Mouse (Mus musculus): ENCODE measurements around the gene Cryzl2. TPM values are rescaled to one million over a fixed set of nuclear protein-coding genes. Genes with fewer than 3 reads are reported as not detected.
A peak's percentile ranks its signal among the peaks of the same experiment; 100 is the strongest.

Cryzl2 gene
- polyA plus RNA-seq, 1 experiment = 442 TPM

- Histone ChIP-seq H3K27ac (ENCODE audit: insufficient read depth, low read depth, low read length) (no peak overlapping the region; the same call in 1 of the 2 replicates), H3K4me3 (ENCODE audit: insufficient read depth, low read depth, low read length) (no peak overlapping the region), H3K4me1 (ENCODE audit: control insufficient read depth, insufficient read depth, low read length) (peaks cover 3% of the 10 kb centered on the region; the same call in 1 of the 2 replicates), H3K27me3 (replicated peaks; ENCODE audit: control insufficient read depth, insufficient read depth, low read length) (no peaks in the 10 kb centered on the region), H3K36me3 (ENCODE audit: control insufficient read depth, insufficient read depth, low read length) (no peaks in the 10 kb centered on the region)
- WGBS = 54% methylated on average over 14 of the region's 14 CpGs
- no peak for TF ChIP-seq CTCF (conservative IDR thresholded peaks at IDR 0.05; ENCODE audit: insufficient read depth, insufficient read length, low read depth, low read length)
- TF ChIP-seq POLR2A (IDR thresholded peaks at IDR 0.05; ENCODE audit: low read depth, low read length) = no peak
- DNase-seq = peak; percentile 74
Measured at GRCm38 (mm10) chr1:157443026-157443722, 15.2 kb upstream of the Cryzl2 start.

GRCm38 (mm10) chr1:157443723-157444561 is 14.4 kb upstream of the Cryzl2 start:
- Histone ChIP-seq H3K36me3 (ENCODE audit: control insufficient read depth, insufficient read depth, low read length) (no peaks in the 10 kb centered on the region), H3K4me1 (ENCODE audit: control insufficient read depth, insufficient read depth, low read length) (peaks cover 3% of the 10 kb centered on the region; the same call in 1 of the 2 replicates), H3K27ac (ENCODE audit: insufficient read depth, low read depth, low read length) (peak overlapping the region; percentile 67), H3K4me3 (ENCODE audit: insufficient read depth, low read depth, low read length) (no peak overlapping the region), H3K27me3 (replicated peaks; ENCODE audit: control insufficient read depth, insufficient read depth, low read length) (no peaks in the 10 kb centered on the region)
- no peak for DNase-seq
- 56% methylated on average over 19 of the region's 19 CpGs for WGBS
- TF ChIP-seq POLR2A (IDR thresholded peaks at IDR 0.05; ENCODE audit: low read depth, low read length) (no peak), CTCF (conservative IDR thresholded peaks at IDR 0.05; ENCODE audit: insufficient read depth, insufficient read length, low read depth, low read length) (no peak)

GRCm38 (mm10) chr1:157444632-157445300 is 13.6 kb upstream of the Cryzl2 start:
- no peak overlapping the region for H3K4me3 ChIP-seq (ENCODE audit: insufficient read depth, low read depth, low read length)
- no peaks in the 10 kb centered on the region for H3K36me3 ChIP-seq (ENCODE audit: control insufficient read depth, insufficient read depth, low read length)
- 72% methylated on average over 13 of the region's 13 CpGs for WGBS
- TF ChIP-seq CTCF (conservative IDR thresholded peaks at IDR 0.05; ENCODE audit: insufficient read depth, insufficient read length, low read depth, low read length) (no peak), POLR2A (IDR thresholded peaks at IDR 0.05; ENCODE audit: low read depth, low read length) (no peak)
- DNase-seq = peak; percentile 51
- peak overlapping the region; percentile 67 for H3K27ac ChIP-seq (ENCODE audit: insufficient read depth, low read depth, low read length)
- no peaks in the 10 kb centered on the region for H3K27me3 ChIP-seq (replicated peaks; ENCODE audit: control insufficient read depth, insufficient read depth, low read length)
- peaks cover 3% of the 10 kb centered on the region; the same call in 1 of the 2 replicates for H3K4me1 ChIP-seq (ENCODE audit: control insufficient read depth, insufficient read depth, low read length)

GRCm38 (mm10) chr1:157445398-157445910 is 12.9 kb upstream of the Cryzl2 start:
- no peak for DNase-seq
- Histone ChIP-seq H3K27me3 (replicated peaks; ENCODE audit: control insufficient read depth, insufficient read depth, low read length) (no peaks in the 10 kb centered on the region), H3K4me1 (ENCODE audit: control insufficient read depth, insufficient read depth, low read length) (0 out of 2 replicates have a peak, but pooled peaks cover 1% of the 10 kb centered on the region), H3K4me3 (ENCODE audit: insufficient read depth, low read depth, low read length) (no peak overlapping the region), H3K27ac (ENCODE audit: insufficient read depth, low read depth, low read length) (no peak overlapping the region), H3K36me3 (ENCODE audit: control insufficient read depth, insufficient read depth, low read length) (no peaks in the 10 kb centered on the region)
- TF ChIP-seq CTCF (conservative IDR thresholded peaks at IDR 0.05; ENCODE audit: insufficient read depth, insufficient read length, low read depth, low read length) (no peak), POLR2A (IDR thresholded peaks at IDR 0.05; ENCODE audit: low read depth, low read length) (no peak)
- 84% methylated on average over 6 of the region's 6 CpGs for WGBS

- WGBS = 45% methylated on average over 7 of the region's 7 CpGs
- no peak for TF ChIP-seq POLR2A (IDR thresholded peaks at IDR 0.05; ENCODE audit: low read depth, low read length)
- peak; percentile 70 for TF ChIP-seq CTCF (conservative IDR thresholded peaks at IDR 0.05; ENCODE audit: insufficient read depth, insufficient read length, low read depth, low read length)
- Histone ChIP-seq H3K36me3 (ENCODE audit: control insufficient read depth, insufficient read depth, low read length) (no peaks in the 10 kb centered on the region), H3K4me3 (ENCODE audit: insufficient read depth, low read depth, low read length) (no peak overlapping the region), H3K27ac (ENCODE audit: insufficient read depth, low read depth, low read length) (no peak overlapping the region), H3K27me3 (replicated peaks; ENCODE audit: control insufficient read depth, insufficient read depth, low read length) (no peaks in the 10 kb centered on the region), H3K4me1 (ENCODE audit: control insufficient read depth, insufficient read depth, low read length) (no peaks in the 10 kb centered on the region)
- DNase-seq = peak; percentile 84
Measured at GRCm38 (mm10) chr1:157446325-157446724, 12.1 kb upstream of the Cryzl2 start.

GRCm38 (mm10) chr1:157447142-157447541 is 11.2 kb upstream of the Cryzl2 start:
- Histone ChIP-seq H3K27me3 (replicated peaks; ENCODE audit: control insufficient read depth, insufficient read depth, low read length) (no peaks in the 10 kb centered on the region), H3K36me3 (ENCODE audit: control insufficient read depth, insufficient read depth, low read length) (no peaks in the 10 kb centered on the region), H3K27ac (ENCODE audit: insufficient read depth, low read depth, low read length) (no peak overlapping the region), H3K4me1 (ENCODE audit: control insufficient read depth, insufficient read depth, low read length) (no peaks in the 10 kb centered on the region), H3K4me3 (ENCODE audit: insufficient read depth, low read depth, low read length) (no peak overlapping the region)
- no peak for TF ChIP-seq POLR2A (IDR thresholded peaks at IDR 0.05; ENCODE audit: low read depth, low read length)
- no peak for TF ChIP-seq CTCF (conservative IDR thresholded peaks at IDR 0.05; ENCODE audit: insufficient read depth, insufficient read length, low read depth, low read length)
- DNase-seq = no peak
- WGBS = 77% methylated on average over 4 of the region's 4 CpGs

All from kidney, adult 2 months (tissue).